Mouse (Mus musculus): Measurements from ENCODE around the gene Gm10961.

DNA sequence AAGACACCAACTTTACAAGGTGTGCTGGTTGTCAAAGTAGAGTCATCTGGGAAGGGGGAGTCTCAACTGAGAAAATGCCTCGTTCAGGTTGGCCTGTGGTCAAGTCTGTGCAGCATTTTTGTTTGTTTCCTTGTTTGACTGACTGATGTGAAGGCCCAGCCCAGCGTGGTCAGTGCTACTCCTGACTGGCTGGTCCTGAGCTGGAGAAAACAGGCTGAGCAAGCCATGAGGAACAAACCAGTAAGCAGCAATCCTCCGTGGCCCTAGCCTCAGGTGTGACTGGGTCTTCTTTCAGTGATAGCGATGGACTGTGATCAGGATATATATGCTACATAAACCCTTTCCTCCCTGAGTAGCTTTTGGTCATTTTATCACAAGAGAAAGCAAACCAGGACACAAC is 25.8 kb downstream of the Gm10961 start:
- TF ChIP-seq POLR2A (IDR thresholded peaks at IDR 0.05; ENCODE audit: insufficient read depth, low read length) = no peak
- no peak for TF ChIP-seq CTCF (IDR thresholded peaks at IDR 0.05; ENCODE audit: low read depth, low read length)
